Mouse (Mus musculus) forebrain, postnatal 0 days (tissue): Measurements from ENCODE around the gene Cactin. TPM values are rescaled to one million over a fixed set of nuclear protein-coding genes. Genes with fewer than 3 reads are reported as not detected.

ENCODE experiments used
- ATAC-seq: fragments of 200-750 bp; cut with Nextera tagmentation; 2 replicates; pipeline ENCODE4 v1.8.0; 2017; ENCODE audit warnings: mild to moderate bottlenecking, moderate library complexity
- DNase-seq: peaks from one replicate; pipeline ENCODE4 v3.0.0-alpha.2; 2015
- H3K27ac ChIP-seq: fragments of 300-500 bp; sonication (generic); 2 replicates; pipeline ENCODE4 v1.5.1; 2014; ENCODE audit warnings: low read depth, mild to moderate bottlenecking, antibody characterized with exemption, low read length, moderate library complexity, mixed read lengths
- H3K27me3 ChIP-seq: fragments of 300-500 bp; sonication (generic); 2 replicates; pipeline ENCODE4 v1.6.1; 2014; ENCODE audit warnings: mild to moderate bottlenecking, low read length, mixed read lengths; ENCODE audit not compliant: insufficient read depth
- H3K36me3 ChIP-seq: fragments of 300-500 bp; sonication (generic); 2 replicates; pipeline ENCODE4 v1.6.1; 2014; ENCODE audit warnings: mild to moderate bottlenecking, moderate library complexity; ENCODE audit not compliant: insufficient read depth
- H3K4me1 ChIP-seq: fragments of 300-500 bp; sonication (generic); 2 replicates; pipeline ENCODE4 v1.6.1; 2014; ENCODE audit warnings: antibody characterized with exemption; ENCODE audit not compliant: insufficient read depth
- H3K4me2 ChIP-seq: fragments of 300-500 bp; sonication (generic); 2 replicates; pipeline ENCODE4 v1.6.1; 2014; ENCODE audit warnings: low read depth, mild to moderate bottlenecking, moderate library complexity
- H3K4me3 ChIP-seq: fragments of 300-500 bp; sonication (generic); 2 replicates; pipeline ENCODE4 v1.5.1; 2014; ENCODE audit warnings: low read depth, low read length, mixed read lengths
- H3K9ac ChIP-seq: fragments of 300-500 bp; sonication (generic); 2 replicates; pipeline ENCODE4 v1.6.1; 2014; ENCODE audit warnings: mild to moderate bottlenecking
- H3K9me3 ChIP-seq: fragments of 300-500 bp; sonication (generic); 2 replicates; pipeline ENCODE4 v1.6.1; 2016; ENCODE audit warnings: low read length
- CTCF ChIP-seq: sonication (generic); IDR thresholded peaks from 2 replicates; pipeline ENCODE4 v1.5.1; 2016; ENCODE audit warnings: antibody characterized with exemption, control low read depth, low read depth
- WGBS: fragments of 180-500 bp; shearing (Covaris S2); extraction: QIAGEN DNeasy Blood & Tissue Kit; methylation state at CpG from one replicate; pipeline ENCODE4 v1.1.7; 2014; 5-methylcytosine and 5-hydroxymethylcytosine counted together
- polyA plus RNA-seq: library from polyadenylated mRNA; unstranded; fragments of >200 nt; fragmentation: Nextera tagmentation; extraction: Ambion mirVana; gene quantifications from 2 replicates; pipeline ENCODE4 v1.2.1, GENCODE M21; 2015
- total RNA-seq: library from RNA; depleted of rRNA; stranded (reverse); fragments of >200 nt; gene quantifications from 2 replicates; pipeline ENCODE4 v1.2.3, GENCODE M21; 2014

The Cactin gene
- total and polyA plus RNA-seq, 2 experiments from 2014 or later: 24.2 to 43.4 TPM

DNA sequence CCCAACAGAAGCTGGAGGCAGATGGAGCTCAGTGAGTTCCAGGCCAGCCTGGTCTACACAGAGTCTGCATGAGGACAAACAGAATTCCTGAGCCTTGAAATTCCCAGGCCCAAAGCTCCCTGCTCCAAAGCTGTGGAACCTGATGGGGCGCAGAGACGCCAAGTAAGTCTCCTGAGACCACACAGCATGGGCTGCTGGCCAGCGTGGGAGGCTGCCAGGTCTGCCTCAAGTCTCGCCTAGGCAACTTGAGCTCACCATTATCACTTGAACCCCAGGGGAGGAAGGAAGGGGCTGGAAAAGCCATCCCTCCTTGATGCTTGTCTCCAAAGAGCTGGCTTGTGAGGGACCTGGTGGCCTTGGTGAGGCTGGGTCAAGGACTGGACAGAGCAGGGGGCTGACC is 9.1 kb downstream of the Cactin start:
- H3K27me3 ChIP-seq: no peaks in the 10 kb centered on the region
- peaks cover 28% of the 10 kb centered on the region for H3K36me3 ChIP-seq
- 68% methylated on average over 4 of the region's 4 CpGs for WGBS
- no peaks in the 10 kb centered on the region for H3K4me1 ChIP-seq
- H3K9me3 ChIP-seq: no peaks in the 10 kb centered on the region
- H3K4me3 ChIP-seq: no peak overlapping the region
- TF ChIP-seq CTCF: no peak
- no peak overlapping the region for H3K27ac ChIP-seq
- no peak for ATAC-seq
- DNase-seq: no peak
- H3K9ac ChIP-seq: no peak overlapping the region
- H3K4me2 ChIP-seq: no peak overlapping the region

DNA sequence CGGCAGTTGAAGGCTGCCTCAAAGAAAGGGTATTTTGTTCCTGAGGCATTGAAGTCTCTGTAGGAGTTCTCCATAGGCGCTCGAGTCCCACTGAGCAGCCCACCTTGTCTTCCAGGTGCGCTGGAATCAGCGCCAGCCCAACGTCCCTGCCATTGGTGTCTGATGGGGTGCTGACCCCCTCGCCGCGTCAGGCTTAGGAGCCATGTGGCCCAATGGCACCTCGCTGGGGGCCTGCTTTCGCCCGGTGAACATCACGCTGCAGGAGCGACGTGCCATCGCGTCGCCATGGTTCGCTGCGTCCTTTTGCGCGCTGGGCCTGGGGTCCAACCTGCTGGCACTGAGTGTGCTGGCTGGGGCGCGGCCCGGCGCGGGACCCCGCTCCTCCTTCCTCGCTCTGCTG is 11.4 kb downstream of the Cactin start:
- no peak overlapping the region for H3K9ac ChIP-seq
- H3K36me3 ChIP-seq: peaks cover 5% of the 10 kb centered on the region
- H3K4me3 ChIP-seq: no peak overlapping the region
- no peaks in the 10 kb centered on the region for H3K9me3 ChIP-seq
- no peak overlapping the region for H3K27ac ChIP-seq
- TF ChIP-seq CTCF: no peak
- DNase-seq (no peak), ATAC-seq (no peak)
- H3K27me3 ChIP-seq: no peaks in the 10 kb centered on the region
- no peak overlapping the region for H3K4me2 ChIP-seq
- H3K4me1 ChIP-seq: no peaks in the 10 kb centered on the region
- WGBS: 22% methylated on average over 29 of the region's 29 CpGs

DNA sequence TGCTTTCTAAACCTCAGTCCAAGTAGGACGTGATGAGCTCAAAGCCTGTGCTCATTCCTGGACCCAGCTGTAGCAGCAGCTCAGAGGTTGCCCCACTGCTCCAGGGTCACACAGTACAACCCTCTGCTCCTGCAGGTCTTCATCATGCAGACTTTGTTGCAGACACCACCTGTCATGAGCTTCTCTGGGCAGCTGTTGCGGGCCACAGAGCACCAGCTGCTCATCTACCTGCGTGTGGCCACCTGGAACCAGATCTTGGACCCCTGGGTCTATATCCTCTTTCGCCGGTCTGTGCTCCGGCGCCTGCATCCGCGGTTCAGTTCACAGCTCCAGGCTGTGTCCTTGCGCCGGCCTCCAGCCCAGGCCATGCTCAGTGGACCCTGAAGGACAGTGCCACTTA is 13.4 kb downstream of the Cactin start:
- Histone ChIP-seq H3K9ac (no peak overlapping the region), H3K4me2 (no peak overlapping the region), H3K4me3 (no peak overlapping the region), H3K36me3 (no peaks in the 10 kb centered on the region), H3K27me3 (no peaks in the 10 kb centered on the region), H3K27ac (no peak overlapping the region), H3K9me3 (no peaks in the 10 kb centered on the region), H3K4me1 (no peaks in the 10 kb centered on the region)
- no peak for TF ChIP-seq CTCF
- no peak for ATAC-seq
- WGBS: 66% methylated on average over 11 of the region's 11 CpGs
- DNase-seq: no peak

DNA sequence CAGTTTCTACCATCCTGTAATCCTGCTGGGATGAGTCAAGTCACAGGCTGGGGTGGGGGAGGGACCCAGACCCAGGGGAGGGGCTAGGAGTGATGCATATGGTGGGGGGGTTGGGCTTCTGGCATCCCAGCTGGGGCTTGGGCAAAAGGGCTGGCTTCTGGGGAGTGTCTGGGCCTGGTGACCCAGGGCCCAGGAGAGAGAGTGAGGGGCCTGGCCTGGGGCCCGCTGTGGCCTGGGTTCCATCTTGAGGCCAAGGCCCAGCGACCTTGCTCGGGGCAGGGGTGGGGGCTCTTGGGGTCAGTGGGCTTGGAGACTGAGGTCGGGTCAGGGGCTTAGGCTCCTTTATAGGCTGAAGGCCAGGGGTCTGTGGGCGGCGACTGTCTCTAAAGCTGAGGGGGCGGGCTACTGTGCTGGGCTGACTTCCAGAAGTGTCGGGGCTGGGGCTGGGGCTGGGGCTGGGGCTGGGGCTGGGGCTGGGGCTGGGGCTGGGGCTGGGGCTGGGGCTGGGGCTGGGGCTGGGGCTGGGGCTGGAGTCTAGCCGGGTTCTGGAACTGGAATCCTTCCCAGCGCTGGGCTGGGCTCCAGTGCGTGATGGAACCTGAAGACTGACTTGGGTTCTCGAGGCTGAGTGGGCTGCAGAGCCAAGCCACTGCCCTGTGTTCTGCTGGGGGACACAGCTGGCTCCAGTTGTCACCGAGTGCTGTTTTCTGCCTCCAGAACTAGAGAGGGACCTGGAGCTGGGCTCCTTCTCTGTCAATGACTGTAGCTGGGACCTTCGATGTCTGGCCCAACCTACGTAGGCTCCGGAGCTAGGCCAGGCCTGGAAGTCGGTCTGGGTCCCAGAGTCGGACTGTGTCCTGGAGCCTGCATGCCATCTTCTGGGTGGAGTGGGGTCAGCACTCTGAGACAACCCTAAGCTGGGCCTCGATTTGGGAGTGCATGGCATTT is 14.8 kb downstream of the Cactin start:
- Histone ChIP-seq H3K4me1 (no peaks in the 10 kb centered on the region), H3K27me3 (no peaks in the 10 kb centered on the region), H3K4me2 (no peak overlapping the region), H3K9ac (no peak overlapping the region), H3K4me3 (no peak overlapping the region), H3K27ac (no peak overlapping the region), H3K36me3 (no peaks in the 10 kb centered on the region), H3K9me3 (no peaks in the 10 kb centered on the region)
- 43% methylated on average over 17 of the region's 19 CpGs for WGBS
- no peak for TF ChIP-seq CTCF
- no peak for DNase-seq
- ATAC-seq: no peak

DNA sequence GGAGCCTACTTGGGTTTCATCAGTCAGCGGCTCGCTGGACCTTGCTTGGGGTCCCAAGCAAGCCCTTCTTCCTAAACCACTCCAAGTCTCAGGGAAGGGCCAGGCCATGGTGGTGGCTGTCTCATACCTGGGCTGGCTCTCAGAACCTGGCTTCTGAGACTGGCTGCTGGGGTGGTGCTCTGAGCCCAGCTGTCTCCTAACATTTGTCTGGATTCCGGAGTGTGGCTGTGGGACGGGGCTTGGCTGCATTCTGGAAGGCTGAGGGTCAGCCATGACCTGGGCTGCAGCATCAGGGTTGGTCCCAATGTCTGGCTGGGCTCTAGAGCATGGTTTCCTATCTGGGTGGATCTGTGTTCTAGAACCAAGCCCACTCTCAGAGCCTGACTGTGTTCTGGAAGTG is 15.7 kb downstream of the Cactin start:
- DNase-seq: no peak
- TF ChIP-seq CTCF: no peak
- no peak overlapping the region for H3K27ac ChIP-seq
- no peak for ATAC-seq
- no peak overlapping the region for H3K9ac ChIP-seq
- H3K4me2 ChIP-seq: no peak overlapping the region
- no peaks in the 10 kb centered on the region for H3K4me1 ChIP-seq
- H3K27me3 ChIP-seq: peaks cover 6% of the 10 kb centered on the region
- 100% methylated on average over 4 of the region's 4 CpGs for WGBS
- no peaks in the 10 kb centered on the region for H3K9me3 ChIP-seq
- no peak overlapping the region for H3K4me3 ChIP-seq
- H3K36me3 ChIP-seq: no peaks in the 10 kb centered on the region

DNA sequence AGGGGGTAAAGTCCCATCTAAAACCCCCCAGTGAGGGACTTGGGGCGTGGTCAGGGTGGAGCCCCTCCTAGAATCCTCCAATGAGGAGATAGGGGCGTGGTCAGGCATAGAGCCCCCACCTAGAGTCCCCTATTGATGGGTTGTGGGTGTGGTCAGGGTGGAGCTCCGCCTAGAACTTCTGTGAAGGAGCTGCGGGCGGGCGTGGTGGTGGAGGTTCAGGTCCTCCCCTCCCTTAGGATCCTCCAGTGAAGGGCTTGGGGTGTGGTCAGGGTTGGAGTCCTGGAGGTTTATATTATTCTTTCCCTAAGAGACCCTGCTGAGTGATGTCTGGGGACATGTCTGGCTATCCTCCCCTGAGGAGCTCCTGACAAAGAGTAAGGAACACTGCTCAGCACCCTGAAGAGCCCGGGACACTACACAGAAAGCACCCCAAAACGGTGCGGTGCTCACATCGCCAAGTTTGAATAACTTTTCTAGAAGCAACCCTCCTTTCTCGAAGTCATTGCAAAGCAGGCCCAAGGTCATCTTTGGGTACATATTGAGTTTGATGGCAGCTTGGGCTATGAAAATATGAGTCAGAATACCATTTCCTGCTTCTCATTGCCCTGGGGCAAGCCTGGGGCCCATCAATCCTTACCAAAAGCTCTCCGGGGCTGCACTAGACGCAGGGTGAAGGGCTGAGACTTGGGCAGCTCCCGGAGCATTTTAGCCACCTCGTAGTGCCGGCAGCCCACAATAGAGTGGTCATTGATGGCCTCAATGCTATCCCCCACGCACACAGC is 19.8 kb downstream of the Cactin start:
- H3K36me3 ChIP-seq: no peaks in the 10 kb centered on the region
- no peaks in the 10 kb centered on the region for H3K9me3 ChIP-seq
- no peaks in the 10 kb centered on the region for H3K4me1 ChIP-seq
- TF ChIP-seq CTCF: no peak
- H3K9ac ChIP-seq: no peak overlapping the region
- no peak for DNase-seq
- H3K27me3 ChIP-seq: peaks cover 36% of the 10 kb centered on the region
- WGBS: 42% methylated on average over 17 of the region's 17 CpGs
- no peak for ATAC-seq
- H3K4me3 ChIP-seq: no peak overlapping the region
- H3K27ac ChIP-seq: no peak overlapping the region
- no peak overlapping the region for H3K4me2 ChIP-seq
